Mouse (Mus musculus) layer of hippocampus, adult 9-11 months (tissue): ENCODE data around the gene Eif5a.

Source experiments
- DNase-seq: peaks from one replicate; pipeline ENCODE4 v3.0.0; 2022

Eif5a gene

DNA sequence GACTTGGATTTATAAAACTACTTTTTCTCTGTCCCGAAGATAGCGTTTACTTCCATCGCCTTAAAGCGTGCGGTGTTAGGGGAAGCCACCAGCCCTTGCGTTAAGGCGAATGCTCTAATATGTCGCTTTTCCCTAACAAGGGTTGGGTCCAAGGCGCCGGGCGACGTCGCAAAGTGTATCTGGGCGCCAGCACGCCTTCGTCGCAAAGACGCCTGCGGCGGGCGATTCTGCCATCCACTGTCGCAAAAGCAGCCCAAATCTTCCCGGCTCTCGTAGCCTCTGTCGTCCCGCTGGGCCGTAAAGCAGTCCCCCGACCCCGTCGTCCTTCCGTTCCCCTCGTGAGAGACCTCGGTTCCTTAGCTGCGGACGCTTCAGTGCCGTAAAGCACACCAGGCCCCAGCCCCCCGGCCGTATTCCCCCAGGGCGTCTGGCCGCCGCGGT, 20.3 kb downstream of the Eif5a start:
- DNase-seq = peak; percentile 99

DNA sequence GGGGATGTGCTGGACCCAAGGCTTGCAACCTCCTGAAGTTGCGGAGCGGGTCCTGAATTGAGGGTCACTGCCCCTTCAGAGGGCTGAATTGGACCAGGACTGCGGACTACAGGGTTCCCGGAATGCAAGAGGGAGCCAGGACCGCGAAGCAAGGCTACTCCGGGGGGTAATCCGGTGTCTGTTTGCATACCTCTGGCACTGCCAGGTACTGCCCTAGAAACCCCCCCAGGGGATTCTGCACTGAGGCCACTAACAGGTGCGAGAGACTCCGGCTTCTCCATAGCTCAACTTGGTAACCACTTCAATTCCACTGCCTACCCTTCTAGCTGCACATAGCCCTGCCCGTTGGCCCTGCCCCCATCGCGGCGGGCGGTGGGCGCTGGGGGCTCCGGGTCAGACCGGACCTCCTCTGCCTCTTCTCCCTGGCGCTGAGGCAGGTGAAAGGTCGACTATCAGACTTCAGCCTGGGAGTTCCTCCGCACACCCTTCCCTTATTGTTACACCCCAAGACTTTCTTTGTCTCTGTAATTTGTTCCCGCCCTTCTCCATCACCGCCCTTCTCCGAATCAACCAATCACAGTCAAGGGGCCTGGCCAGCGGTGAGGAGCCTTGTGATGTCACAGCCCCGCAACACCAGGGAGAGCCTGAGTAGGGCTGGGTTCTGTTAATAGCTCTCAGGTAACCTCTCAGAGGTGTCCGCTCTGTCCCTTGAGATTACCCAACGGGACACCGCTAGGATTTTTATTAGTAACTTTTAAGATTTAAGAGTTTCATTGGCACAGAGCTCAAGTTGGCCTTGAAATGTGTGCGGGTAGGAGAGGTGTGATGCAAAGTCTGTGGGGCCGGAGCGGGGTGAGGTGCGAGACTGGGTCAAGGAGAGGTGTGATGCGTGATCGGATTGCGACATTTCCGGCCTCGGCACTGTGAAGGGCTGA, 21.0 kb downstream of the Eif5a start, which contains the start of the genes 2810408A11Rik and Neurl4:
Gene 2810408A11Rik (minus strand): TSS at position 517 of the 935 bp plus-strand sequence.
Gene Neurl4 (plus strand): TSS at position 602 of the 935 bp plus-strand sequence.
- DNase-seq = peak; percentile 92

DNA sequence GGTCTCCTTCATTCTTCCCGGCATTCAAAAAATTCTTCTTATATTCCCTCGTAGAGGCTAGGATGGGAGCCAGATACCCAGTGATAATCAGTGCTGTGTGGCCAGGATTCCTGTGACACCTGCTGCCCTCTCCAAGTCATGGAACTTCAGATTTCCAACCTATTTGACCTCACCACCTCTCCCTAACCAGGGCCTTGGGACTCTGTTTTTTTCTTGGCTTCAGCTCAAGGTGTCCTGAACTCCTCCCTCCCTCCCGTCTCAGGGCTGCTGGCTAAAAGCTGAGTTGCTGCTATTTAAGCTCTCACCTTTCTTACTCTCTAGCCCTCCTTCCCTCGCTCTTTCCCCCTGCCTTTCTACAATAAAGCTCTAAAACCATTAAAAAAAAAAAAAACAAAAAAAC, 21.9 kb downstream of the Eif5a start:
- DNase-seq = no peak

DNA sequence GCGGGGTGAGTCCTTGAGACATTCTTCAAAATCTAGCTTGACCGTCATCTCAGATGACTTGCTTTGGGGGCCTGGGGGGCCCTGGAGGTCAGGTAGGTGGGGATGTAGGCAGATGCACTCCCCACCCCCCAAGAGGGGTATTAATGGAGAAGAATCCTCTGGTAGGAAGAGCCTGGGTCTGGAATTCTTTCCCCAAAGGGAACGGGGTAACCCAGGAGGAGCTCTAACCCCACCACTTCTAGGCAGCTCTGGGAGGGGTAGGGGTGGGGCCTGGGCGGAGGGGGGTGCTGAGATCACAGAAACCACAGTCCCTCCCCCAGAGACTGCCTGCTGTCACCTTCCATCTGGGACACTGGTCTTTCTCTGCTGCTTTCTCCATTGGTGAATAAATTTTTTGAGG, 26.5 kb downstream of the Eif5a start, which contains the start of gene Acap1:
Gene Acap1 (minus strand): TSS at position 249 of the 400 bp plus-strand sequence.
- no peak for DNase-seq

DNA sequence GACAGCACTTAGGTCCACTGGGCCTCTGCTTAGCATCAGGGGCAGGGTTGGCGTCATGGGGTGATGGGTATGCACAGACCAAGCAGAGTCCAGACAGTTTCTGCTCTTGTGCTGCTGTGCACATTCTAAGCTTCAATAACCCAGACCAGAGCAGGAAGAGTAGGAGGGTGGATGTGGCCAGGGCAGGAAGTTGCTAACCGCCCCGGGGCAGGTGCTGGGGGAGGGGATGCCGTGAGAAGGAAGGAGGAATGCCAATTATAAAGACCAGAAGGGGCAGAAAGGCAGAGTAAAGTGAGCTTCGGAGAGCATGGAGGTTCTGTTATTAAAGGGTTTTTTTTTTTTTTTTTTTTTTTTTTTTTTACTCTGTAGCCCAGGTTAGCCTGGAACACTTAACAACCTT, 27.1 kb downstream of the Eif5a start:
- DNase-seq = no peak

DNA sequence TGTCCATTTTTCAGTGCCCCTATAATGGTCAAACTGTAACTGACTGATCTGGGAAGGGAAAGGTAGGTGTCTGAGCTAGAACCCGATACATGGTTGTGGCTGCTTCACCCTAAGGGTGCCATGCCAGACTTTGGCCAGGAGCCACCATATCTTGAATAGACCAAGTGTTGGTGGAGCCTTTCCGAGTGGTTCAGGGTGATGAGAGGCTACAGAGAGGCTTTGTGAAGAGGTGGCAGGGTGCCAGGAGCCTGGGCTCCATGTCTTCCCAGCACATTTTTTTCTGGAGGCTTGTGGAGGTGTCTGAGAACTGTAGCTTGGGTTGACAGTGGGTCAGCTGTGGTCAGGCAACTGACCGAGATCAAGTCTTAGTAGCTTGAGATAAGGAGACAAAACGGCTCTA, 30.3 kb downstream of the Eif5a start:
- DNase-seq = peak; percentile 73

DNA sequence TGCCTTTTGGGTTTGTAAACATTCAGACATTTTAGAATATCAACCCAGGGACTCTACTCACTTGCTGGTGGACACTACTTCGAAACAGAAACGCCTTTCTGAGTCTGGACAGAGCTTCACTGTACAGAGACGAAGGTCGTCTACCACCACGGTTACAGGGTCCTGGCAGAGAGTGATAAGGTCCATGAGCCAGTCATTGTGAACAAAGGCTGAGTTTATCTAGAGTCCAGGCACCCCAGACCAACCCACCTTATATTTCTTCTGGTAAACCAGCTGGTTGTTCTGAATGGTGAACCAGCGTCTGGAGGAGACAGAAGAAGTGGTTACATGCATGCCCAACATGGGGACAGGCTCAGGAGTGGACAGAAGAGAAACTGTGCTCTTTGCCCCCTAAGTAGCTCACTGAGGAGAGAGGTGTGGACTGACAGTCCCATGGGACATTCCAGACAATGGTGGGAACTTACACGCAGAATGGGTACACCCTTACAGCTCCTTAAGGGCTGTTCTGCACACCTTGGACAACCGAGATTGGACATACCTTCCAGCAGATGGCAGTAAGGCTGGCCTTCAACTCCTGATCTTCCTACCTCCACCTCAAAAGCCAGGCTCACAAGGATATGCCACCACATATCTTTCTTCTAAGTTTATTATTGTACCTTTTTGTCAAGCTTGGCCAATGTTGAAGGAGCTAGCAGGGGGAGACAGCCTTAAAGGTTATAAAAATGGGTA, 34.7 kb downstream of the Eif5a start:
- no peak for DNase-seq

DNA sequence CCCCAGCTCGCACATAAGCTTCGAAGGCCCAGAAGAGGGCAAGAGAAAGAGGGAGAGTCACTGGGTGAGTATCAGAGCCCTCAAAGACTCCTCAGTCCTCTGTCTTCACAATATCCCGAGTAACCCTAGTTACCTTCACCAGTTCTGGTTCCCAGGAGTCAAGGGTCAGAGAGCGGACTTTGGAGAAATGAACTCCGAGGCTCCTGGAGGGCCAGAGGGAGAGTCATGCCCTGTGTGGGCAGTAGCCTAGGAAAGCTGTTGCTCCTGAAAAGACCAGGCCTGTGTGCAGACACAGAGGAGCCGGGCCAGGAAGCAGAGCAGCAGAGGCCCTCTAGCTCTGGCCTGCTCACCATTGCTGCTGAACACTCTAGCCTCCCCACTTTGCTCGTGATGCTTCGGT, 37.1 kb downstream of the Eif5a start:
- no peak for DNase-seq

DNA sequence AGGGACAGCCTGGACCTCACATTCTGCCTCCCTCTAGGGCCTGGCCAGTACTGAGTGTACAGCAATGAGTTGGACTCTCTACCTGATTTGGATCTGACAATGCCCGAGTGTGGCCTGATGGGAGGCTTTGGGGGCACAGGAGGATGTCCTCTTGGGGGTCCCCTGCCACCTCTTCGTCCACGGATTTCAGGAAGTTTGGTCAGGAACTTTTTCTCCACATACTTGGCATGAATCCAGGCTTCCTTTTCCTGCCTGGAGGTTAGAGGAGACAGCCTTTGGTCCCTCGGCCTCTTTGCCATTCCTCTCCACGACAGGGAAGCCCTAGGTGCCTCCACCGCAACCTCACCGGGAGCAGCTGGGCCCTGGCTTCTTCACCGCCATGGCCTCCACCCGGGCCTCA, 37.5 kb downstream of the Eif5a start:
- DNase-seq = no peak

DNA sequence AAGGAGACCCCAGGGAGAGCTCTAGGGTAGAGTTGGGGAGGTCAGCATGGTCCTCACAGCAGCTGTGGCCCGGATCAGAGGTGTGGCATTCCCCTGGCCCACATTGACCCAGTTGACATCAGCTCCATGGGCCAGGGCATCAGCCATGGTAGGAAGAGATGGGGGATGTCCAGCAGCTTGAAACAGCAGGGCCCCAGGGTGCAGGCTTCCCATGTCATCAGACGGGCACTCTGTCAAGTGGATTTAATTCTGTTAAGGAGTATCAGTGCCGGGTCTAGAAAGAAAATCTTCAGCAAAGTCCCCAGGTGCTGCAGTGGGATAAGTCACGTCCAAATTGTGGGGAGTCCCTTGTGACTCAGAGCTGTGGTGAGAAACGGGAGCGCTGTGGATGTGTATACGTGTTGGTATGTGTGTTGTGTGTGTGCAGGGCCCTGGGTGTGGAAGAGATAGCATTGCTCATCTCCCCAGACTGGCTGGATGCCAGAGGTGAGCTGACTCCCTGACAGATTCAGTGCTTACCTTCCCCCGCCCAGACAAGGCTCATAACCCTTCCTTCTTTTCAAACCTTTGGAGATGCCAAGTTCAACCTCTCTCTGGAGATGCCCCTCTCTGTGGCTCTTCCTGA, 38.1 kb downstream of the Eif5a start:
- DNase-seq = no peak

DNA sequence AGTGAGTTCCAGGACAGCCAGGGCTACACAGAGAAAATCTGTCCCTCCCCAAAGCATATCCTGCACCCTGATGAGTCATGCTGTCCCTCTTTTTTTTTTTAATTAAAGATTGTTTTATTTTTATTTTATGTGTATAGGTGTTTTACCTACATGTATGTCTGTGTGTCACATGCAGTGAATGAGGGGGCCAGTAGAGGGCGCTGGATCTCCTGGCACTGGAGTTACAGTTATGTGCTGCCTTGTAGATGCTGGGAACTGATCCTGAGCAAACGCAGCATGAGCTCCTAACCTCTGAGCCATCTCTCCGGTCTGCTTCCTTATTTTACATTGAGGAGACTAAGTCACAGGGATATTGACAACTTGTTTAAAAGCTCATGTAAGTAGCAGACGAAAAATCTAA, 38.7 kb downstream of the Eif5a start:
- DNase-seq = no peak

DNA sequence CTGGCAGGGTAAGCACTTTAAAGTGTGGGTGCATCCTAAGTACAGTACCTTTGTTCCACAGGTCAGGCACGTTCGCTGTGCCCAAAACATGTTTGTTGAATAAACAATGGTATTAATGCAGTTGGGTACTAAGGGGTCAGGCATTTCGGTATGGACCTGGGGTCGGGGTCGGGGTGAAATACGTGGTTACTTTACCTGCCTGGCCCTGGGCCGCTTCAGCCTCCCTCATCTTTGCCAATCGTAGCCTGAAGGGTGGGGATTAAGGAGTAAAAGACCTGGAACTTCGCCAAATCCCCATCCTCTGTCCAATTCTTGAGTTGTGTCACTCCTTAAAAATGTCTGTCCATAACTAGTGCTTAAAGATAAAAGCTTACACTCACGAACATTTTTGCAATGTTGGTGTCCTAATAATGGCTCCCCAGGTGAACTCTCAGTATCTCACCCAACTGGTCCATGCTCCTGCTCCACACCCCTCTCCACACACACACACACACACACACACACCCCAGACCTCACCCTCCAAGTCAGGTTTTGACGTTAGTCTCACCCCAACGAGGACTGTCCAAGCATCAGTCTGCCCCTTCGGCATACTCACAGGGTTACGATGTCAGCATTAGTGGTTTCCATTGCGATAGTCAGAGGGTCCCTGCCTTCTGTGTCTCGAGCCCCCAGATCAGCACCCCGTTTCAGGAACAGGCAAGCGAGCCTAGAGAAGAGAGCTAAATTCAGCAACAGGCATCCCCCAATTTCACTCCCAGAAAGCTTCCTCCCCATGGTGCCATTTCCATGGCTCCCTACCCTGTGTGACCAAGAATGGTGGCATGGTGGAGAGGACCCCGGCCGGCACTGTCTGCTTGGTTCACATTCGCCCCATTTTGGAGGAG, 39.7 kb downstream of the Eif5a start:
- DNase-seq = no peak

DNA sequence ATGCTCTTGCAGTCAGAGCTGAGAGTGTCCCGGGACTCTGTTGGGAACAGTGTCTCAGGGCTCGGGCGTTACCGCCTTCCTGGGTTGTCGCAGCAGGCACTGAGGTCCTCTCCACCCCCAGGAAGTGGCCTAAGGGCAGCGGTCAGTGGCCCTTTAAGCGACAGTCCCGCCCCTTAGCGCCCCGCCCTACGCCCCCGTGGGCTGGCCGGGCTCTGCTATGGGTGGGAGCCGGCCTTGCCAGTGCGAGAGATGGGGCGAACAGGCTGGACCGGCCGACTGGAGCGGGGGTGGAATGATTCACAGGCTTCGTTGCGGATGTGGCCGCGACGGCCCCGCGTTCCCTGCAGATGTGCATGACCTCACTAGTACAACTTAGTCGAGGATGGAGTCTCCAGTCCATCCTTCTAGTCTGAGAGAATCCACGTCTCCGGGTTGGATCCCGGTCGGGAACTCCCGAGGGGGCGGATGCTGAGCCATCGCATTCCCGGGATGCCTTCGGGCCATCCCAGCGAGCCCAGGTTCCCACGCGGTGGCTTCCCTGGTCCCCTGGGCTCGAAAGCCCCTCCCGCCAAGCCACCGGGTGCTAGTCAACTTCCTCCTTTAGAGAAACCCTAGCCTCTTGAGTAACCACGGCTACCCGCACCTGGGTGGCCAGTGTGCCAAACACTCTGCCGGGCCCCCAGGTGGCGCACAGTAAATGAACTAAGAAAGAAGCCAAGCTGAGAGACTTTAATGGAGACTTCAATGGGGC, 40.7 kb downstream of the Eif5a start, which contains the start of gene Kctd11:
Gene Kctd11 (minus strand): TSS at position 554 of the 751 bp plus-strand sequence.
- peak; percentile 88 for DNase-seq

DNA sequence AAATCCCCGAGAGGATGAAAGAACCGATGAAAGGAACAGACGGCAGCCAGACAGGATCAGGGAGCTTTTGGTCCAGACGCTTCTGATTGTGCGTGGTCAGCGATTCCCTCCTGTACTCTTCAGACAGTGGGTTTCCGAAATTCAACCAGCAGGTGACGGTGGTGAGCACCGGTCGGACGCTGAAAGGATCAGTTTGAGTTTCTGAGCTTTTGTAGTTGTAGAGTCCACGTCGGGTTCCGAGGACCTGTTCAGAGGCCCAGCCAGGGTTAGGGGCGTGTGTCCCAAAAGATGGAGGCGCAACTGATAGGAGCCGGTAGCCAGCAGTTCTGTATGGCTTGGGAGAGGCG, 41.3 kb downstream of the Eif5a start:
- DNase-seq = no peak

DNA sequence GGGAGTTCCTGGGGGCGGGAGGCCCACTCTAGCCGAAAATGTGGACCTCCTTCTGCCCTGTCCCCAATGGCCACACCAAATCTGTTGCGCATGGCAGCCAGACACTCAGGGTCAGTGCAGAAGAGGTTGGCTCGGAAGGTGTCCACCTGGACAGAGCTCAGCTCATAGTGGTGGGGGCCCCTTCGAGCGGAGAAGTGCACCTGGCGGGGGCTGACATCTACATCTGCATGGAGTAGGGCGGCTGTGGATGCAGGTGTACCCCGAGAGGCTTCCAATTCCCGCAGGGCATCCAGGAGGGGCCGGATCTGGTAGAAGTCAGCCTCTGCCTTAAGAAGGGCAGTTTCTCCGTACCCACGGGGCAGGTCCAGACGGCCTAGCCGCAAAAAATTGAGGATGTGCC, 42.0 kb downstream of the Eif5a start:
- DNase-seq = no peak

DNA sequence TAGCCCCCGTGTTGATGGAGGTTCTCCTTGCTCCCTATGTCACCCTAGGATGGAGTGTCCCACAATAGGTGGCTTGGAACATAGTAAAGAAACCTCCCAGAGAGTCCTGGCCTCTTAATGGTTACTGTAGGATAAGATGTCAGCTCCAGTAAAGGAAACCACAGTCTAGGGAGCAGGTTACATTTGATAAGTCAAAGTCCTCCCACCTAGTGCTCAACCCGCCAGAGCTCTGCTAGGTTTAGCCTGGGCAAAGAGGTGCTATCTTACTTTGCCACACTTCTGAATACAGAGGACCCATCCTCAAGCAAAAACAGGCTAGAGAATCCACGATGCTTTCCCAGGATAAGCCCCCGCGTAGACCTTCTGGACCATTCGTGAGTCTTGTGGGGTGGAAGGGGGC, 42.8 kb downstream of the Eif5a start:
- no peak for DNase-seq

DNA sequence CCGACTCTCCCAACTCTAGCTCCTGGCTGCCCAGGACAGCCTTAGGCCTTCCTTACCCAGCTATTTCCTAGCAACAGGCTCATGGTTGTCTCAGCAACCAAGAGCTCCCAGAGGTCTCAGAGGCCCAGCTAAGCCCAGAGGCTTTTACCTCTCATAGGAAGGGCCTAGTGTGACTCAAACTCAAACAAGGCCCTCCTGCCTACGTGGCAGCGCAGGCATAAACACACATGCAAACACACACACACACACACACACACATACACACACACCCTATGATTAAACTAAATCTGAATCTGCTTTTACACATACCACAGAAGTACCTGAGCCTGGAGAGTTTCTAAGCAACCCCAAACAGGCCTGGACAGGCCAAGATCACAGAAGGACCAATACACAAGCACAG, 43.4 kb downstream of the Eif5a start:
- no peak for DNase-seq

DNA sequence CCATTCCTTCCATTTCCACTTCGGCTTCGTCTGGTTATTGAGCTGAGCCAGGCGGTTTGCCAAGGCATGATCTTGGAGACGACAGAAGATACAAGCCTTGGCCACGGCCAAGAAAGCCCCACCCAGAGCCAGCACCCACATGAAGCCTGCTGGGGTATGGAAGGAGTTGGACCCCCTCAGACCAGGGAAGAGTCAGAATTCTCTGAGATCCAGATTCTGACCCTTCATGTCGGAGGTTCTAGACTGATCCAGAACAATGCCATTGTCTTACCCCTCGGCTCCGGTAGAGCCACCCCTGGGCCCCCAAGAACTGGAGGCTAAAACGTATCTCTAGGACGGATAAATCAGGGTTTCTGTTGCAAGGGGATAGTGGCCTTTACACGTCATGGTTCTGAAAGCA, 43.9 kb downstream of the Eif5a start, which contains the start of gene Tmem95:
Gene Tmem95 (minus strand): TSS at position 141 of the 400 bp plus-strand sequence.
- no peak for DNase-seq

DNA sequence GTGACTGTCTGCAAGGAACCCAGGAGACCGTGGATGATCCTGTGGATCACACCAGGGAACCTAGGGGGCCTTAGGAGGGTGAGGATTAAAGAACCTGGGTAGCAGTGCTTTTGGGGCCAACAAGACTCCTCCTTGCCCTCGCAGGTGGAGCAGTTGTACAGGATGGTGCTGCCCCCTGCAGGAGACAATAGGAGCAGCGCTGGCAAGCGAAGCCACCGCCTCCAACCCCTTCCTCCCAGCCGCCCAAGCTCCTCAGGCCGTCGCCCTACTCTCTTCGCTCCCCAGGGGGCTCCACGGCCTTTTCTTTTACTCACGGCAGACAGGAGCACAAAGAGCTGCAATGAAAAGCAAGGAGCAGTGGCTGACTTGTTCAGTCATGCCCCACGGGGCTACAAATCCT, 44.9 kb downstream of the Eif5a start:
- DNase-seq = peak; percentile 72

DNA sequence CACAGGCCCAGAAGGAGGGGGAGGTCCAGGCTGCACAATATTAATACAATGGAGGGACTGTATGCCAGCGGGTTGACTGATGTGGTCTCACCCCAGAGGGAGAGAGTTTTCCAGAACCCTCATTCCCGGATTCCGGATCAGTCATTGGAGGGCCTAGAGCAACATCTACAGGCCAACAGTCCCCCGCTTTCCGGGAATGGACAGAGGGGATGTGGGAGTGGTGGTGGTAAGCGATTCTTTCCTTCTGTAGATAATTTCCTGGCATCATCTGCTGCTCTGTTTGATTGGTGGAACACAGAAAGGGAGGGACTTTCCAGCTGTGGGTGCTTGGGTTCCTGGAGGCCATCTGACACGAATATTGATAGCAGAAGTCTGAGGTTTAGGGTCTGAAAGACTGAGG, 45.6 kb downstream of the Eif5a start:
- peak; percentile 66 for DNase-seq

DNA sequence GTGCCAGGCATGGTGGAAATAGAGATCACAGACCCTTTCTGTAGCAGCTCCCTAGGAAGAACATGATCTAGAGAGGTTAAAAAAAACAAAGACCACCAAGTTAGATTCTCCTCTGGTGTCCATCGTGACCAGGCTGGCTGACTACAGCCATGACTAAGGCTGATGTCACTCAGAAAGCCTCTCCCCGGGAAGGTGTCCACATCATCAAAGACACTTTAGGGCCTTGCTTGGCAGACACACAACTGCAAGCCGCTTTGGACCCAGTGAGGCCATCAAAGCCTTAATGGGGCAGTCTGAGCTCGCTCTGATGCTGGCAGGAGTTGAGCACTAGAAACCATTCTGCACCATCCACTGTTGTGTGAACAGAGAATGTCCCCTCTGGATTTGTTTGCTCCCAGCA, 49.3 kb downstream of the Eif5a start:
- no peak for DNase-seq
